Mouse (Mus musculus): Measurements from ENCODE around the gene Rara.
A peak's percentile ranks its signal among the peaks of the same experiment; 100 is the strongest.

Gene Rara

GRCm38 (mm10) chr11:98952111-98952510 is 24.5 kb downstream of the Rara start:
- DNase-seq (ENCODE audit: low spot score in 2 of 2): no peak

- DNase-seq (ENCODE audit: low spot score in 2 of 2): no peak
Measured at GRCm38 (mm10) chr11:98952736-98953135, 25.1 kb downstream of the Rara start.

- DNase-seq (ENCODE audit: low spot score in 2 of 2): peak in 1 of 2 experiments; percentile 21
Measured at GRCm38 (mm10) chr11:98953361-98953760, 25.7 kb downstream of the Rara start.

- no peak for DNase-seq (ENCODE audit: low spot score in 2 of 2)
Measured at GRCm38 (mm10) chr11:98953835-98954320, 26.3 kb downstream of the Rara start.

- peak; percentile 49 to 78 for DNase-seq (ENCODE audit: low spot score in 2 of 2)
Measured at GRCm38 (mm10) chr11:98954373-98954772, 26.8 kb downstream of the Rara start.

GRCm38 (mm10) chr11:98954801-98955706 is 27.4 kb downstream of the Rara start:
- DNase-seq (ENCODE audit: low spot score in 2 of 2): peak in 1 of 2 experiments; percentile 39

GRCm38 (mm10) chr11:98955707-98956235 is 28.2 kb downstream of the Rara start:
- DNase-seq (ENCODE audit: low spot score in 2 of 2): no peak

- DNase-seq (ENCODE audit: low spot score in 2 of 2): no peak
Measured at GRCm38 (mm10) chr11:98956340-98956739, 28.7 kb downstream of the Rara start.

- DNase-seq (ENCODE audit: low spot score in 2 of 2): peak; percentile 75 to 86
Measured at GRCm38 (mm10) chr11:98959437-98960312, 32.1 kb downstream of the Rara start.

GRCm38 (mm10) chr11:98960313-98960906 is 32.8 kb downstream of the Rara start:
- peak in 1 of 2 experiments; percentile 72 for DNase-seq (ENCODE audit: low spot score in 2 of 2)

- DNase-seq (ENCODE audit: low spot score in 2 of 2): no peak
Measured at GRCm38 (mm10) chr11:98961051-98961592, 33.5 kb downstream of the Rara start.

GRCm38 (mm10) chr11:98961766-98962165 is 34.1 kb downstream of the Rara start:
- no peak for DNase-seq (ENCODE audit: low spot score in 2 of 2)

GRCm38 (mm10) chr11:98962421-98963095 is 34.9 kb downstream of the Rara start:
- no peak for DNase-seq (ENCODE audit: low spot score in 2 of 2)

GRCm38 (mm10) chr11:98963191-98964021 is 35.8 kb downstream of the Rara start:
- DNase-seq (ENCODE audit: low spot score in 2 of 2): peak; percentile 88 to 89

GRCm38 (mm10) chr11:98964201-98964615 is 36.6 kb downstream of the Rara start:
- DNase-seq (ENCODE audit: low spot score in 2 of 2): no peak

GRCm38 (mm10) chr11:98964616-98965415 is 37.2 kb downstream of the Rara start:
- no peak for DNase-seq (ENCODE audit: low spot score in 2 of 2)

GRCm38 (mm10) chr11:98965416-98966077 is 37.9 kb downstream of the Rara start:
- DNase-seq (ENCODE audit: low spot score in 2 of 2): no peak

GRCm38 (mm10) chr11:98966499-98967141 is 39.0 kb downstream of the Rara start:
- peak; percentile 90 to 91 for DNase-seq (ENCODE audit: low spot score in 2 of 2)
